Mouse (Mus musculus) cortical plate, adult 2 months (tissue): Measurements from ENCODE around the gene Npr1. TPM values are rescaled to one million over a fixed set of nuclear protein-coding genes. Genes with fewer than 3 reads are reported as not detected.
A peak's percentile ranks its signal among the peaks of the same experiment; 100 is the strongest.

ENCODE experiments used
- H3K27ac ChIP-seq: fragments of 200-500 bp; 2 replicates; pipeline ENCODE4 v1.5.1; 2012; ENCODE audit warnings: low read length, control low read depth, inconsistent platforms; ENCODE audit not compliant: insufficient read depth
- H3K4me1 ChIP-seq: fragments of 200-500 bp; 2 replicates; pipeline ENCODE4 v1.6.1; 2011; ENCODE audit warnings: low read length; ENCODE audit not compliant: control insufficient read depth, insufficient read depth
- H3K4me3 ChIP-seq: fragments of 200-500 bp; 2 replicates; pipeline ENCODE4 v1.5.1; 2011; ENCODE audit warnings: mild to moderate bottlenecking, low read length, control low read depth; ENCODE audit not compliant: insufficient read depth
- CTCF ChIP-seq: fragments of 200-500 bp; IDR thresholded peaks from 2 replicates; pipeline ENCODE4 v1.5.1; 2011; ENCODE audit warnings: mild to moderate bottlenecking, control low read depth, low read length; ENCODE audit not compliant: insufficient read depth; ENCODE audit errors: extremely low read depth
- POLR2A ChIP-seq: fragments of 200-500 bp; IDR thresholded peaks from 2 replicates; pipeline ENCODE4 v1.6.1; 2011; ENCODE audit warnings: mild to moderate bottlenecking, low read length, control low read depth; ENCODE audit not compliant: insufficient read depth; ENCODE audit errors: extremely low read depth
- polyA plus RNA-seq: library from polyadenylated mRNA; depleted of rRNA; stranded (reverse); fragments of >200 nt; gene quantifications from 2 replicates; pipeline ENCODE4 v1.2.3, GENCODE M21; 2012

Npr1 gene
- polyA plus RNA-seq, 1 experiment = 3.3 TPM

DNA sequence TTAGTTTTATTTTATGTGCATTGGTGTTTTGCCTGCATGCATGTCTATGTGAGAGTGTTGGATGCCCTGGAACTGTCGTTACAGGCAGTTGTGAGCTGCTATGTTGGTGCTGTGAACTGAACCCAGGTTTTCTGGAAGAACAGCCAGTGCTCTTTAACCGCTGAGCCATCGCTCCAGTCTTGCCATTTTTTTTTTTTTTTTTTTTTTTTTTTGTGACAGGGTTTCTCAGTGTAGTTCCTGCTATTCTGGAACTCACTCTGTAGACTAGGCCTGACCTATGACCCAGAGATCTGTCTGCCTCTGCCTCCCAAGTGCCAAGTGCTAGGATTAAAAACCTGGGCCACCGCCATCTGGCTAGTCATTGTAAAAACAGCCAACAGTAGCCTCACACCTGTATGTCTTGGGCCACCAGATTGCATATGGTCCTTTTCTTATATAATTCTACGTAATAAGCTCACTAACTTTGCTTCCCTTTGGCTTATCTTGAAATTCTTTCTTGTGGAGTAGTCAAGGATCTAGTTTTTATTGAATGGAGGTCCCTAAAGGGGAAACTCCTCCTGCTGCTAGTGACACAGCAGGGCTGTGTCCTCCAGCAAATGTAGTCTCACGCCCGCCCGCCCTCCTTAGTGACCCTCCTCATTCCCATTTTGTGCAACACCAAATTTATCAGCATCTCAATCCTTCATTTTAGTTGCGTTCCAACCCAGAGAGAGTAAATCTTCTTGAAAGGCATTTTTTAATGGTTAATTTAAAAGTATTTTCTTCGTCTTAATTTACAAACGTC is 20.1 kb downstream of the Npr1 start:
- no peak overlapping the region for H3K4me3 ChIP-seq
- TF ChIP-seq POLR2A (no peak), CTCF (no peak)
- H3K27ac ChIP-seq = peak overlapping the region; percentile 87; the same call in 1 of the 2 replicates

DNA sequence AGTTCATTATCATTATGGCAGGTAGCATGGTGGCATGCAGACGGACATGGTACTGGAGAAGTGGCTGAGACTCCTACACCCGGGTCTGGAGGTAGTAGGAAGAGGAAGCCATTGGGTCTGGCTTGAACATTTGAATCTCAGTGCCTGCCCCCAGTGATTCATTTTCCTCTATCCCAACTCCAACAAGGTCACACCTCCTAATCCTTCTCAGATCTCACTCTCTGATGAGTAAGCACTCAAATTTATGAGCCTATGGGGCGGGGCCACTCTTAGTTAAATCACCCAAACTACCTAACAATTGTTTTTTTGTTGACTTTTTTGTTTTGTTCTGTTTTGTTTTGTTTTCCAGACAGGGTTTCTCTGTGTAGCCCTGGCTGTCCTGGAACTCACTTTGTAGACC is 21.7 kb downstream of the Npr1 start:
- no peaks in the 10 kb centered on the region for H3K4me1 ChIP-seq
- no peak for TF ChIP-seq POLR2A
- TF ChIP-seq CTCF = no peak
- H3K4me3 ChIP-seq = no peak overlapping the region
- H3K27ac ChIP-seq = no peak overlapping the region

More for the DNA sequence above, 20.1 kb downstream of the Npr1 start:
- no peaks in the 10 kb centered on the region for H3K4me1 ChIP-seq

DNA sequence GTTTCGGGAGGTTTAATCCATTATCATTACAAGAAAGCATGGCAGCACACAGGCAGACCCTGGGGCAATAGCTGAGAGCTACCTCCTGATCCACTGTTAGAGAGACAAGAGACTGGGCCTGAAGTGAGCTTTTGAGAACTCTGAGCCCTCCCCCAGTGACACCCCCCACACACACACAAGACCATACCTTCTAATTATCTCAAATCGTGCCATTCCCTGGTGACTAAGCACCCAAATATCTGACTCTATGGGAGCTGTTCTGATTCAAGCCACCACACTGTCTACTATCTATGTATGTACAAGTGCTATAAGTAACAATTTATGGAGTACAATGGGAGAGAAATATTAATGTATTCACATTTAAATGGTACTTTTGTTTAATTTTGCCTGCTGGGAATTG is 24.9 kb downstream of the Npr1 start:
- H3K4me1 ChIP-seq = no peaks in the 10 kb centered on the region
- no peak overlapping the region for H3K4me3 ChIP-seq
- TF ChIP-seq CTCF (no peak), POLR2A (no peak)

DNA sequence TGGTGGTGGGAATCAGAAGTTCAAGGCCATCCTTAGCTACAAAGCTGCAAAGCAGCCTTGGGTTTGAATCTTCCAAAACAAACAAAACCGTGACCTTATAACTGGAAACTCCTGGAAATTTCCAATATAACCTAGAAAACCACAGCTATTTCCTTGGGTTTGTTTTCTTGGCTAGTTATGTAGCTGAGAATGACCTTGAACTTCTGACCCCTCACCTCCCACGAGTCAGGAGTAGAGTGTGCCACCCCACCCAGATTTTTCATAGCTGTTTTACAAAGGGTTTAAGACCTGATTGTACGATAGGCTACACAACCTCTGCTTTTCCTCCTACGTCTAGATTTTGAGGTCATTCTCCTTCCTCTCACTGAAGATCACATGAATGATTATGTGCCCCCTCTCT is 28.5 kb downstream of the Npr1 start:
- no peak overlapping the region for H3K4me3 ChIP-seq
- no peak overlapping the region for H3K27ac ChIP-seq
- TF ChIP-seq CTCF (no peak), POLR2A (no peak)
- no peaks in the 10 kb centered on the region; the same call in 1 of the 2 replicates for H3K4me1 ChIP-seq

More for the DNA sequence above, 24.9 kb downstream of the Npr1 start:
- H3K27ac ChIP-seq = no peak overlapping the region

DNA sequence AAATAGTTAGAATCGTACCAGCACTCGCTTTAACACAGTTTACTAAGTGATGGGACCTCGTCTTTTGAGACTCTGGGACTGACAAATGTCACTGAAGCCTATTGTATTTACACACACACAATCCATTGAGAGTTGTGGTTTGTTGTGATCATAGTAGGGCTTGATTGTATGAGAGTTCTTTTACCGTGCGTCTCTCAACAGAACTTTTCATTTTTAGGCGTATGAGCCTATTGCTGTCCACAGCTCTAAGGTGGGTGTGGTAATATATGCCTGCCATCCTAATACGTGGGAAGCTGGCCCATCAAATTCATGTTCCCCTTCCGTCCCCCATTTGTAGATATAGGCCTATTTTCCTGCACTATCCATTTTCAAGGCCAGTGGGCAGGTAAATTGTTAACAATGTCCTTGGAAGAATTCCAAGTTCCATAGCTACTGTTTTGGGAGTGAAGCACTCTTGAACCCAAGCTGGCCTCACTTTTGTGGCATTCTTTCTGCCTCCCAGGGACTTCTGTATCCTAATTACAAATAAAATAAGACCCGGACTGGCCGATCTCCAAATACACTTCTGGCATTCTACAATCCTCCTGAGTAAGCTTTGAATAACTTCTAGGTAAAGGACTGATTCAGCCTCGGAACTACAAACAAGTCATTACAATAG is 31.5 kb downstream of the Npr1 start:
- no peak for TF ChIP-seq POLR2A
- TF ChIP-seq CTCF = no peak
- Histone ChIP-seq H3K4me1 (peaks cover 4% of the 10 kb centered on the region; the same call in 1 of the 2 replicates), H3K27ac (no peak overlapping the region), H3K4me3 (peak overlapping the region; percentile 79)

DNA sequence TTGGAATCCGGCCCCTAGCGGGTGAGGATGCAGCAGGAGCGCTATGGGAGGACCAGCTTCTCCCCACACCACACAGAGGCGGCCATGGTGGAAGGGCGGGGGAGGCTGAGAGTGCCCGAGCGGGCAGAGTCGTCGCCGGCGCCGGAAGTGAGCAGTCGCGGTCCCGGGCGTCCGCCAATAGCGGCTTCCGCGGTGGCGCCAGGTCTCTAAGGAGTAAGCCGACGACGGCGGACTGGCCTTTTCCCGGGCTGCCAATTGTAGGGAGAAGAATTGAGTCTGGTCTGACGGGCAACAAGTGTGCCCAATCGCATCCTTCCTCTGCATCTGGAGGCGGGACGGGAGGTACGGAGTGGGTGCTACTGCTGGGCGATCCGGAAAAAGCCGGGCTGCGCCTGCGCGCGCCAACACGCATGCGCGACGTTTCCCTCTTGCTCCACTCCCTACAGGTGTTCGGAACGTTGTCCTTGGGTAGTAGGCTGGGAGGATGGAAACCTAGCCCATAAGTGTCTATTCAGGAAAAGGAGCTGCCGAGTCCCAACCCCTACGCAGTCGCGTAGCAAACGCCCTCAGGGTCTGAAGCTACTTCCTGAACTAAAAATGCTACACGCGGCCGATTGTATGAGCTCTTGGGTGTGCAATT is 32.2 kb downstream of the Npr1 start, which contains the start of gene Ints3:
TSS of gene Ints3 (minus strand) at position 242 of the 640 bp plus-strand sequence.
- Histone ChIP-seq H3K4me3 (peak within 1 kb of the TSS; percentile 79), H3K27ac (peak within 1 kb of the TSS; percentile 84), H3K4me1 (peaks cover 5% of the 10 kb centered on the region; the same call in 1 of the 2 replicates)
- TF ChIP-seq CTCF (no peak), POLR2A (peak; percentile 92)

DNA sequence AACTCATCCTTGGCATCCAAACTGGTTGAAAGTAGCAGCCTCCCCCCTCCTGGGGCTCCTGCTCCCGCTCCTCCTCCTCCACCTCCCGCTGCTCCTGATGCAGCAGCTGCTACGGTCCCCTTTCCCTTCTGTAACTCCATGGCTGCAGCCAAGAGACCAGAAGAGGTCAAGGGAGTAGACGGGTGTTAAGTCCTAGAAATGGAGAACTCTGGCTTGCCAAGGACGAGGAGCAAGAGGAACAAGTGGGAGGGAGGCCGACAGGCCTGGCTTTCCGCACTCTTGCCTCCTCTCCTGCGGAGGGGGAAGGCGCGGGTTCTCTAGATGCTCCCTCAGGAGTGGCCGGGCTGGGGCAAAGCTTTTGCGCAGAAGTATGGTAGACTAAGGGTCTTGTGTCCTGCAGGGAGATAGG is 32.9 kb downstream of the Npr1 start:
- no peak for TF ChIP-seq CTCF
- no peak for TF ChIP-seq POLR2A
- Histone ChIP-seq H3K4me3 (peak overlapping the region; percentile 79), H3K27ac (peak overlapping the region; percentile 84), H3K4me1 (peaks cover 5% of the 10 kb centered on the region; the same call in 1 of the 2 replicates)

DNA sequence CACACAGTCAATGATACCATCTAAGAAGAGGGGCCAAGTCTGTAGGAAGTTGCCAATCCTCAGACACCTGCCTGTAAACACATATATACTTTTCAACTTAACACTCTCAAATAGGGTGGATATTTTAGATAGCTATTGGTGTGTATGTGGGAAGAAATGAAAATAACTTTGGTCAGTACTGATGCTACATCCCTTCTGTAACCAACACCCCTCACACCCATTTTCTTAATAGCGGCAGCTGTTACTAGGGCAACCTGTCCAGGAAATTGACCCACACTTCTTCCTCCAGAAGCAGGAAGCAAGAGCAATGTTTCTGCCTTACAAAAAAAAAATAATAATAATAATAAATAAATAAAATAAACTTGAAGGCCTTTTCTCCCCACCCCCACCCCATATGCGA is 33.3 kb downstream of the Npr1 start:
- Histone ChIP-seq H3K27ac (no peak overlapping the region), H3K4me3 (peak overlapping the region; percentile 79; the same call in 1 of the 2 replicates), H3K4me1 (peaks cover 5% of the 10 kb centered on the region; the same call in 1 of the 2 replicates)
- no peak for TF ChIP-seq CTCF
- no peak for TF ChIP-seq POLR2A

DNA sequence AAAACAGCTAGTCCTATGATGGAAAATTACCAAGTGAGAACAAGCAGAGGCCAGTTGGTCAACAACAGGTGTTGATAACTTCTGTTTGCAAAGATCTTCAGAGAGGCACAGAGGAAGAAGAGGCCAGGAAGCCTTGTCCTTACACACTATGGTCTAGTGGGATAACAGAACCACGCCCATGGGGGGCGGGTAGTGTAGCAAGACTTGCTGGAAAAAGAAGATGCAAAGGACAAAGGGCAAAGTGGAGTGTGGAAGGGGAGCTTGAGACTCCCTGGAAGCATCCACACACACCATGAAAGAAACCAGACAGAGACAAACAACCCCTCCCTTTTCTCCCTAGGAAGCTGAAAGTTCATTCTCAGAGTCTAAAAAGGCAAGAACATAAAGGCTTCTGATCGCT is 36.1 kb downstream of the Npr1 start:
- Histone ChIP-seq H3K27ac (no peak overlapping the region), H3K4me1 (peaks cover 5% of the 10 kb centered on the region; the same call in 1 of the 2 replicates)
- TF ChIP-seq CTCF (no peak), POLR2A (no peak)

DNA sequence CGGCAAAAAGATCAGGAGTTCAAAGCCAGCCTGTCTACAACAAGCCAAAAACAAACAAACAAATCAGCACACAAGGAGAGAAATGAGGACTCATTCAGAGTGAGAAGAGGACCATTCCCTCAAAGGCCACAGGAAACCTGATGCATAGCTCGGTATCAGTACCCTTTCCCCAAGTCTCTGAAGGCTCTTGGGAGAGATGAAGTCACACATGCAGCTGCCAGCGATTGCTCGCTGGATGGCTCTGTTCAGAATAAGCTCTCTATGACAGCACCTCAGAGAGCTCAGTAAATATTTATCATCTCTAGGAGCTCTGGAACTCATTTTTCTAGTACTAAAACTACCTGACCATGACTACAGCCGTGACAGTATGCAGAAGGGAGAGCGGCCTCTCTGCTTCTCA is 37.5 kb downstream of the Npr1 start:
- TF ChIP-seq POLR2A (no peak), CTCF (no peak)

More for the DNA sequence above, 36.1 kb downstream of the Npr1 start:
- no peak overlapping the region for H3K4me3 ChIP-seq

More for the DNA sequence above, 37.5 kb downstream of the Npr1 start:
- no peak overlapping the region for H3K4me3 ChIP-seq
- no peak overlapping the region for H3K27ac ChIP-seq
- peaks cover 8% of the 10 kb centered on the region; the same call in 1 of the 2 replicates for H3K4me1 ChIP-seq
